Mouse (Mus musculus): ENCODE data around the gene Gm15130. TPM values are rescaled to one million over a fixed set of nuclear protein-coding genes. Genes with fewer than 3 reads are reported as not detected.

Gene Gm15130
- polyA plus RNA-seq (2014; fragmentation: Nextera tagmentation; extraction: Ambion mirVana) = not detected in 2 replicates

- Histone ChIP-seq H3K4me2 (ENCODE audit: low read depth, low read length, severe bottlenecking) (no peak within 1 kb of the TSS), H3K9me3 (ENCODE audit: control insufficient read depth, low read length) (no peaks in the 10 kb centered on the region), H3K9ac (ENCODE audit: low read length) (no peak within 1 kb of the TSS), H3K4me1 (replicated peaks; ENCODE audit: control insufficient read depth, insufficient read depth, low read length) (no peaks in the 10 kb centered on the region), H3K36me3 (ENCODE audit: control insufficient read depth, insufficient read depth, low read length) (no peaks in the 10 kb centered on the region), H3K4me3 (ENCODE audit: low read depth, low read length) (no peak within 1 kb of the TSS), H3K27ac (ENCODE audit: low read depth, low read length) (no peak within 1 kb of the TSS), H3K27me3 (ENCODE audit: control insufficient read depth, insufficient read depth, low read length) (no peaks in the 10 kb centered on the region)
- no peak for ATAC-seq (replicated peaks; ENCODE audit: low FRiP score)
- DNase-seq (ENCODE audit: low spot score) = no peak
- WGBS = 75% methylated on average over 2 of the region's 2 CpGs
These were observed at the start of gene Gm15130 for GRCm38 (mm10) chr2:111152836-111153235. Gene Gm15130 (minus strand): TSS chr2:111152936.

- Histone ChIP-seq H3K27me3 (ENCODE audit: control insufficient read depth, insufficient read depth, low read length) (no peaks in the 10 kb centered on the region), H3K4me1 (replicated peaks; ENCODE audit: control insufficient read depth, insufficient read depth, low read length) (no peaks in the 10 kb centered on the region), H3K4me2 (ENCODE audit: low read depth, low read length, severe bottlenecking) (no peak overlapping the region), H3K27ac (ENCODE audit: low read depth, low read length) (no peak overlapping the region), H3K4me3 (ENCODE audit: low read depth, low read length) (no peak overlapping the region), H3K36me3 (ENCODE audit: control insufficient read depth, insufficient read depth, low read length) (no peaks in the 10 kb centered on the region), H3K9ac (ENCODE audit: low read length) (no peak overlapping the region), H3K9me3 (ENCODE audit: control insufficient read depth, low read length) (no peaks in the 10 kb centered on the region)
- DNase-seq (ENCODE audit: low spot score) (no peak), ATAC-seq (replicated peaks; ENCODE audit: low FRiP score) (0 out of 2 replicates have a peak, but pooled peaks have one; percentile 21)
- 96% methylated on average over 11 of the region's 11 CpGs for WGBS
These were observed 29.3 kb upstream of the Gm15130 start for GRCm38 (mm10) chr2:111182068-111182467.

GRCm38 (mm10) chr2:111135739-111136138 lies 17.0 kb downstream of the Gm15130 start:
- no peak overlapping the region for H3K4me2 ChIP-seq (ENCODE audit: low read depth, low read length, severe bottlenecking)
- 76% methylated on average over 5 of the region's 5 CpGs for WGBS
- H3K4me3 ChIP-seq (ENCODE audit: low read depth, low read length) = no peak overlapping the region
- no peak for ATAC-seq (replicated peaks; ENCODE audit: low FRiP score)
- no peak for DNase-seq (ENCODE audit: low spot score)
- no peaks in the 10 kb centered on the region for H3K27me3 ChIP-seq (ENCODE audit: control insufficient read depth, insufficient read depth, low read length)
- H3K4me1 ChIP-seq (replicated peaks; ENCODE audit: control insufficient read depth, insufficient read depth, low read length) = no peaks in the 10 kb centered on the region
- no peak overlapping the region for H3K27ac ChIP-seq (ENCODE audit: low read depth, low read length)
- H3K9ac ChIP-seq (ENCODE audit: low read length) = no peak overlapping the region
- no peaks in the 10 kb centered on the region for H3K9me3 ChIP-seq (ENCODE audit: control insufficient read depth, low read length)
- H3K36me3 ChIP-seq (ENCODE audit: control insufficient read depth, insufficient read depth, low read length) = no peaks in the 10 kb centered on the region

- no peaks in the 10 kb centered on the region for H3K27me3 ChIP-seq (ENCODE audit: control insufficient read depth, insufficient read depth, low read length)
These were observed 46.9 kb downstream of the Gm15130 start, which contains the start of gene Gm13941 for GRCm38 (mm10) chr2:111105882-111106281. Gene Gm13941 (minus strand): TSS chr2:111105982.

More at GRCm38 (mm10) chr2:111105882-111106281, 46.9 kb downstream of the Gm15130 start, which contains the start of gene Gm13941:
- DNase-seq (ENCODE audit: low spot score) = no peak
- Histone ChIP-seq H3K4me1 (replicated peaks; ENCODE audit: control insufficient read depth, insufficient read depth, low read length) (no peaks in the 10 kb centered on the region), H3K9me3 (ENCODE audit: control insufficient read depth, low read length) (no peaks in the 10 kb centered on the region), H3K4me2 (ENCODE audit: low read depth, low read length, severe bottlenecking) (no peak within 1 kb of the TSS), H3K27ac (ENCODE audit: low read depth, low read length) (no peak within 1 kb of the TSS), H3K4me3 (ENCODE audit: low read depth, low read length) (no peak within 1 kb of the TSS), H3K36me3 (ENCODE audit: control insufficient read depth, insufficient read depth, low read length) (no peaks in the 10 kb centered on the region), H3K9ac (ENCODE audit: low read length) (no peak within 1 kb of the TSS)
- no peak for ATAC-seq (replicated peaks; ENCODE audit: low FRiP score)

Other genes with a start within 250 kb of the Gm15130 start
- gene Ano3, start 202.0 kb downstream of the Gm15130 start, polyA plus RNA-seq (2014; fragmentation: Nextera tagmentation; extraction: Ambion mirVana) = 0.88 and 1.3 TPM in 2 replicates
- not detected in 2 replicates for gene Gm13941, start 47.0 kb downstream of the Gm15130 start, polyA plus RNA-seq (2014; fragmentation: Nextera tagmentation; extraction: Ambion mirVana)
- not detected in 2 replicates for gene 4930430A15Rik, start 76.7 kb upstream of the Gm15130 start, polyA plus RNA-seq (2014; fragmentation: Nextera tagmentation; extraction: Ambion mirVana)
- not detected in 2 replicates for gene Olfr1275, start 82.3 kb upstream of the Gm15130 start, polyA plus RNA-seq (2014; fragmentation: Nextera tagmentation; extraction: Ambion mirVana)
- gene Olfr1276, start 101.6 kb upstream of the Gm15130 start, polyA plus RNA-seq (2014; fragmentation: Nextera tagmentation; extraction: Ambion mirVana) = not detected in 2 replicates
- not detected in 2 replicates for gene Olfr1277, start 121.2 kb upstream of the Gm15130 start, polyA plus RNA-seq (2014; fragmentation: Nextera tagmentation; extraction: Ambion mirVana)
- not detected in 2 replicates for gene Olfr1278, start 137.2 kb upstream of the Gm15130 start, polyA plus RNA-seq (2014; fragmentation: Nextera tagmentation; extraction: Ambion mirVana)
- not detected in 2 replicates for gene Olfr1279, start 147.7 kb upstream of the Gm15130 start, polyA plus RNA-seq (2014; fragmentation: Nextera tagmentation; extraction: Ambion mirVana)
- not detected in 2 replicates for gene Olfr1280, start 161.1 kb upstream of the Gm15130 start, polyA plus RNA-seq (2014; fragmentation: Nextera tagmentation; extraction: Ambion mirVana)
- not detected in 2 replicates for gene Olfr1281, start 173.6 kb upstream of the Gm15130 start, polyA plus RNA-seq (2014; fragmentation: Nextera tagmentation; extraction: Ambion mirVana)
- gene Olfr1282, start 183.1 kb upstream of the Gm15130 start, polyA plus RNA-seq (2014; fragmentation: Nextera tagmentation; extraction: Ambion mirVana) = not detected in 2 replicates
- not detected in 2 replicates for gene Olfr1283, start 213.9 kb upstream of the Gm15130 start, polyA plus RNA-seq (2014; fragmentation: Nextera tagmentation; extraction: Ambion mirVana)
- not detected in 2 replicates for gene Olfr1284, start 222.6 kb upstream of the Gm15130 start, polyA plus RNA-seq (2014; fragmentation: Nextera tagmentation; extraction: Ambion mirVana)